Mouse (Mus musculus) MEL (cell line): ENCODE measurements at regions not wholly inside any gene's neighbourhood (a gene's known extent, or its start where the extent isn't known, plus 50 kb on each side); places are given as distances from the start of the nearest gene placed in this dataset.

Source experiments
- CTCF ChIP-seq, 3 experiments: IDR thresholded peaks in 2 of 3; conservative IDR thresholded peaks in 1 of 3; 2 replicates each; pipeline ENCODE4 v1.5.1; 2011 to 2012; ENCODE audit warnings: low read length in 3 of 3, low read depth in 2 of 3, mild to moderate bottlenecking in 2 of 3, improper control_type of control experiment in 1 of 3, inconsistent platforms in 1 of 3, mixed read lengths in 1 of 3, moderate library complexity in 1 of 3; ENCODE audit not compliant: control insufficient read depth in 1 of 3, insufficient read depth in 1 of 3, poor library complexity in 1 of 3, severe bottlenecking in 1 of 3
- MXI1 ChIP-seq: IDR thresholded peaks from 2 replicates; pipeline ENCODE4 v1.6.1; 2011; ENCODE audit warnings: mild to moderate bottlenecking, low read depth, low read length, improper control_type of control experiment
- POLR2A ChIP-seq, 2 experiments: IDR thresholded peaks; 2 replicates each; pipeline ENCODE4 v1.6.1; 2011 to 2012; ENCODE audit warnings: low read length in 2 of 2, mild to moderate bottlenecking in 2 of 2, control low read depth in 1 of 2, improper control_type of control experiment in 1 of 2, low read depth in 1 of 2, moderate library complexity in 1 of 2; ENCODE audit not compliant: control insufficient read depth in 1 of 2, insufficient read depth in 1 of 2, poor library complexity in 1 of 2
- USF1 ChIP-seq: IDR thresholded peaks from 2 replicates; pipeline ENCODE4 v1.6.1; 2014; ENCODE audit warnings: low read depth, mild to moderate bottlenecking, inconsistent platforms, low read length, improper control_type of control experiment, moderate library complexity

DNA sequence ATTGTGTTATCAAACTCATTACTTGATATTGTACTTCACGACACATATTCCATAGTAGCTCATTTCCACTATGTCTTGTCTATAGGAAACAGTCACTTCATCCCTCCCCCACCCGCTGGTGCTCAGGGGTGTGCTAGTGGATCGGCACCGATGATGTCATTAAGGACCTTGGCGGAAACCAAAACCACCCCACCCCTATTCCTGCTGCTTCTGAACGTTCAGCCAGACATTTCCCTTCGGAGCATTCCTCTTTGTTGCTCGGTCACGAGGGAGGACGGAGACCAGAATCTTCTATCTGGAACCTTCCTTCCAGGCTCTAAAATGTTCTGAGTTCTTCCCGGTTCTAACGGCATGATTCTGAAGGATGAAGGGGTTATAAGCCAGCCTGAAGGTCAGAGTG lies 132.3 kb upstream of the Gas1 start:
- TF ChIP-seq CTCF (IDR thresholded peaks at IDR 0.05 in 2 of 3, conservative IDR thresholded peaks at IDR 0.05 in 1 of 3; ENCODE audit: control insufficient read depth in 1 of 3, insufficient read depth in 1 of 3, low read depth in 2 of 3, low read length in 3 of 3, poor library complexity in 1 of 3, severe bottlenecking in 1 of 3) (no peak), POLR2A (IDR thresholded peaks at IDR 0.05; ENCODE audit: control insufficient read depth in 1 of 2, insufficient read depth in 1 of 2, low read depth in 1 of 2, low read length in 2 of 2, poor library complexity in 1 of 2) (no peak), MXI1 (no peak), USF1 (no peak)
